Mouse (Mus musculus) midbrain, embryonic 14.5 days (tissue): ENCODE results near the gene Trpv2. TPM values are rescaled to one million over a fixed set of nuclear protein-coding genes. Genes with fewer than 3 reads are reported as not detected.

Experiments
- ATAC-seq: fragments of 200-750 bp; cut with Nextera tagmentation; 2 replicates; pipeline ENCODE4 v1.8.0; 2017; ENCODE audit warnings: moderate number of reproducible peaks, moderate library complexity; ENCODE audit not compliant: low FRiP score, low TSS enrichment
- DNase-seq: peaks from one replicate; pipeline ENCODE4 v3.0.0-alpha.2; 2015
- H3K27ac ChIP-seq: fragments of 300-500 bp; sonication (generic); replicated peaks from 2 replicates; pipeline ENCODE4 v1.5.1; 2014; ENCODE audit warnings: mild to moderate bottlenecking, low read depth, low read length, moderate library complexity
- H3K27me3 ChIP-seq: fragments of 300-500 bp; sonication (generic); 2 replicates; pipeline ENCODE4 v1.6.1; 2014; ENCODE audit warnings: low read length, control low read depth, mixed read lengths; ENCODE audit not compliant: control insufficient read depth, insufficient read depth
- H3K36me3 ChIP-seq: fragments of 300-500 bp; sonication (generic); 2 replicates; pipeline ENCODE4 v1.6.1; 2014; ENCODE audit warnings: low read length, control low read depth; ENCODE audit not compliant: control insufficient read depth, insufficient read depth
- H3K4me1 ChIP-seq: fragments of 300-500 bp; sonication (generic); 2 replicates; pipeline ENCODE4 v1.6.1; 2014; ENCODE audit warnings: mild to moderate bottlenecking, antibody characterized with exemption, low read length, control low read depth; ENCODE audit not compliant: control insufficient read depth, insufficient read depth
- H3K4me2 ChIP-seq: fragments of 300-500 bp; sonication (generic); 2 replicates; pipeline ENCODE4 v1.6.1; 2014; ENCODE audit warnings: mild to moderate bottlenecking, low read length, moderate library complexity
- H3K4me3 ChIP-seq: fragments of 300-500 bp; sonication (generic); replicated peaks from 2 replicates; pipeline ENCODE4 v1.5.1; 2014; ENCODE audit warnings: low read depth, low read length
- H3K9ac ChIP-seq: fragments of 300-500 bp; sonication (generic); replicated peaks from 2 replicates; pipeline ENCODE4 v1.6.1; 2014; ENCODE audit warnings: mild to moderate bottlenecking, low read length, moderate library complexity
- H3K9me3 ChIP-seq: fragments of 300-500 bp; sonication (generic); 2 replicates; pipeline ENCODE4 v1.6.1; 2016; ENCODE audit warnings: low read length, control low read depth, mixed read lengths; ENCODE audit not compliant: control insufficient read depth
- WGBS: fragments of 180-500 bp; shearing (Covaris S2); extraction: QIAGEN DNeasy Blood & Tissue Kit; methylation state at CpG from one replicate; pipeline ENCODE4 v1.1.7; 2014; 5-methylcytosine and 5-hydroxymethylcytosine counted together
- polyA plus RNA-seq: library from polyadenylated mRNA; unstranded; fragments of >200 nt; fragmentation: Nextera tagmentation; extraction: Ambion mirVana; gene quantifications from 2 replicates; pipeline ENCODE4 v1.2.1, GENCODE M21; 2014

Trpv2 gene
- polyA plus RNA-seq, 1 experiment from 2014 or later, result 26.4 TPM

- peaks cover 22% of the 10 kb centered on the region for H3K36me3 ChIP-seq
- no peak for ATAC-seq
- H3K9me3 ChIP-seq, result no peaks in the 10 kb centered on the region
- DNase-seq, result no peak
- peaks cover 29% of the 10 kb centered on the region for H3K4me1 ChIP-seq
- H3K9ac ChIP-seq, result no peak overlapping the region
- H3K4me3 ChIP-seq, result peak overlapping the region; percentile 48
- no peaks in the 10 kb centered on the region for H3K27me3 ChIP-seq
- H3K4me2 ChIP-seq, result peak overlapping the region; percentile 98
- no peak overlapping the region for H3K27ac ChIP-seq
These were observed 19.3 kb upstream of the Trpv2 start for GRCm38 (mm10) chr11:62554934-62555517.

GRCm38 (mm10) chr11:62555896-62556412, 18.3 kb upstream of the Trpv2 start:
- Histone ChIP-seq H3K27ac (no peak overlapping the region), H3K4me3 (no peak overlapping the region)
- ATAC-seq, result no peak

GRCm38 (mm10) chr11:62557205-62557604, 17.1 kb upstream of the Trpv2 start:
- peaks cover 22% of the 10 kb centered on the region for H3K36me3 ChIP-seq
- ATAC-seq, result no peak
- H3K9me3 ChIP-seq, result no peaks in the 10 kb centered on the region
- no peak overlapping the region for H3K27ac ChIP-seq
- no peak overlapping the region for H3K9ac ChIP-seq
- no peak for DNase-seq
- 78% methylated on average over 5 of the region's 5 CpGs for WGBS
- H3K4me1 ChIP-seq, result peaks cover 29% of the 10 kb centered on the region
- H3K4me3 ChIP-seq, result no peak overlapping the region
- H3K4me2 ChIP-seq, result no peak overlapping the region
- no peaks in the 10 kb centered on the region for H3K27me3 ChIP-seq

More at GRCm38 (mm10) chr11:62555896-62556412, 18.3 kb upstream of the Trpv2 start:
- Histone ChIP-seq H3K4me1 (peaks cover 29% of the 10 kb centered on the region), H3K4me2 (no peak overlapping the region), H3K9me3 (no peaks in the 10 kb centered on the region), H3K36me3 (peaks cover 22% of the 10 kb centered on the region), H3K9ac (no peak overlapping the region), H3K27me3 (no peaks in the 10 kb centered on the region)
- no peak for DNase-seq

- H3K4me3 ChIP-seq, result no peak overlapping the region
- no peaks in the 10 kb centered on the region for H3K27me3 ChIP-seq
- no peaks in the 10 kb centered on the region for H3K9me3 ChIP-seq
- H3K36me3 ChIP-seq, result peaks cover 19% of the 10 kb centered on the region
- no peak for DNase-seq
- ATAC-seq, result no peak
- H3K4me2 ChIP-seq, result no peak overlapping the region
- WGBS, result 75% methylated on average over 2 of the region's 2 CpGs
- no peak overlapping the region for H3K27ac ChIP-seq
- no peak overlapping the region for H3K9ac ChIP-seq
- peaks cover 29% of the 10 kb centered on the region for H3K4me1 ChIP-seq
These were observed 16.1 kb upstream of the Trpv2 start for GRCm38 (mm10) chr11:62558152-62558551.

GRCm38 (mm10) chr11:62558961-62559646, 15.2 kb upstream of the Trpv2 start:
- no peak overlapping the region for H3K9ac ChIP-seq
- no peak overlapping the region for H3K4me2 ChIP-seq
- ATAC-seq (no peak), DNase-seq (no peak)
- 73% methylated on average over 6 of the region's 6 CpGs for WGBS
- no peak overlapping the region for H3K27ac ChIP-seq
- H3K4me1 ChIP-seq, result peaks cover 20% of the 10 kb centered on the region
- no peaks in the 10 kb centered on the region for H3K9me3 ChIP-seq
- H3K4me3 ChIP-seq, result no peak overlapping the region
- H3K36me3 ChIP-seq, result peaks cover 10% of the 10 kb centered on the region
- H3K27me3 ChIP-seq, result no peaks in the 10 kb centered on the region

- no peak overlapping the region for H3K27ac ChIP-seq
- H3K4me2 ChIP-seq, result peak overlapping the region; percentile 51
- DNase-seq (peak; percentile 32), ATAC-seq (no peak)
- H3K9ac ChIP-seq, result no peak overlapping the region
- H3K4me1 ChIP-seq, result peaks cover 6% of the 10 kb centered on the region; the same call in 1 of the 2 replicates
- 37% methylated on average over 43 of the region's 43 CpGs for WGBS
- 0 out of 2 replicates have a peak, but pooled peaks cover 3% of the 10 kb centered on the region for H3K36me3 ChIP-seq
- H3K4me3 ChIP-seq, result peak overlapping the region; percentile 19
- H3K9me3 ChIP-seq, result no peaks in the 10 kb centered on the region
- H3K27me3 ChIP-seq, result no peaks in the 10 kb centered on the region
These were observed 13.7 kb upstream of the Trpv2 start for GRCm38 (mm10) chr11:62560463-62561016.

GRCm38 (mm10) chr11:62563590-62563989, 10.7 kb upstream of the Trpv2 start:
- 89% methylated on average over 2 of the region's 2 CpGs for WGBS
- DNase-seq (no peak), ATAC-seq (no peak)
- Histone ChIP-seq H3K9ac (no peak overlapping the region), H3K27me3 (no peaks in the 10 kb centered on the region), H3K9me3 (no peaks in the 10 kb centered on the region), H3K27ac (no peak overlapping the region), H3K36me3 (no peaks in the 10 kb centered on the region), H3K4me2 (no peak overlapping the region), H3K4me3 (no peak overlapping the region), H3K4me1 (no peaks in the 10 kb centered on the region)

- ATAC-seq (no peak), DNase-seq (no peak)
- Histone ChIP-seq H3K9me3 (no peaks in the 10 kb centered on the region), H3K4me2 (no peak overlapping the region), H3K27ac (no peak overlapping the region), H3K4me1 (no peaks in the 10 kb centered on the region), H3K4me3 (no peak overlapping the region), H3K27me3 (no peaks in the 10 kb centered on the region), H3K9ac (no peak overlapping the region), H3K36me3 (no peaks in the 10 kb centered on the region)
- WGBS, result 78% methylated on average over 7 of the region's 7 CpGs
These were observed 8.5 kb upstream of the Trpv2 start for GRCm38 (mm10) chr11:62565747-62566146.
